Mouse (Mus musculus) heart, postnatal 0 days (tissue): Measurements from ENCODE around the gene Plscr1. TPM values are rescaled to one million over a fixed set of nuclear protein-coding genes. Genes with fewer than 3 reads are reported as not detected.
A peak's percentile ranks its signal among the peaks of the same experiment; 100 is the strongest.

ENCODE experiments used
- ATAC-seq: fragments of 200-750 bp; cut with Nextera tagmentation; 2 replicates; pipeline ENCODE4 v1.8.0; 2017; ENCODE audit warnings: low read depth, moderate number of reproducible peaks, moderate library complexity; ENCODE audit not compliant: insufficient read depth
- DNase-seq: peaks from one replicate; pipeline ENCODE4 v3.0.0-alpha.2; 2016; ENCODE audit warnings: low spot score
- H3K27ac ChIP-seq: fragments of 300-500 bp; sonication (generic); 2 replicates; pipeline ENCODE4 v1.5.1; 2014; ENCODE audit warnings: low read depth, mild to moderate bottlenecking
- H3K27me3 ChIP-seq: fragments of 300-500 bp; sonication (generic); 2 replicates; pipeline ENCODE4 v1.6.1; 2014; ENCODE audit warnings: low read length, mixed read lengths; ENCODE audit not compliant: control insufficient read depth, insufficient read depth
- H3K36me3 ChIP-seq: fragments of 300-500 bp; sonication (generic); replicated peaks from 2 replicates; pipeline ENCODE4 v1.6.1; 2014; ENCODE audit warnings: low read length, mixed read lengths; ENCODE audit not compliant: control insufficient read depth, insufficient read depth
- H3K4me1 ChIP-seq: fragments of 300-500 bp; sonication (generic); 2 replicates; pipeline ENCODE4 v1.6.1; 2014; ENCODE audit warnings: antibody characterized with exemption; ENCODE audit not compliant: control insufficient read depth, insufficient read depth
- H3K4me2 ChIP-seq: fragments of 300-500 bp; sonication (generic); 2 replicates; pipeline ENCODE4 v1.6.1; 2014; ENCODE audit warnings: low read depth, mild to moderate bottlenecking, low read length, moderate library complexity
- H3K4me3 ChIP-seq: fragments of 300-500 bp; sonication (generic); 2 replicates; pipeline ENCODE4 v1.5.1; 2014; ENCODE audit warnings: low read depth, low read length
- H3K9ac ChIP-seq: fragments of 300-500 bp; sonication (generic); replicated peaks from 2 replicates; pipeline ENCODE4 v1.6.1; 2014; ENCODE audit warnings: low read depth, low read length, mixed read lengths
- H3K9me3 ChIP-seq: fragments of 300-500 bp; sonication (generic); replicated peaks from 2 replicates; pipeline ENCODE4 v1.6.1; 2016; ENCODE audit warnings: low read length; ENCODE audit not compliant: control insufficient read depth
- CTCF ChIP-seq: IDR thresholded peaks from 2 replicates; pipeline ENCODE4 v1.5.1; 2016; ENCODE audit warnings: antibody characterized with exemption, control low read depth, low read depth
- EP300 ChIP-seq: IDR thresholded peaks from 2 replicates; pipeline ENCODE4 v1.6.1; 2016; ENCODE audit warnings: antibody characterized with exemption, low read depth
- WGBS: fragments of 180-500 bp; shearing (Covaris S2); extraction: QIAGEN DNeasy Blood & Tissue Kit; methylation state at CpG from one replicate; pipeline ENCODE4 v1.1.7; 2014; 5-methylcytosine and 5-hydroxymethylcytosine counted together
- polyA plus RNA-seq: library from polyadenylated mRNA; unstranded; fragments of >200 nt; fragmentation: Nextera tagmentation; extraction: Ambion mirVana; gene quantifications from 2 replicates; pipeline ENCODE4 v1.2.1, GENCODE M21; 2015
- total RNA-seq: library from RNA; depleted of rRNA; stranded (reverse); fragments of >200 nt; gene quantifications from 2 replicates; pipeline ENCODE4 v1.2.3, GENCODE M21; 2014; ENCODE audit warnings: low replicate concordance

The Plscr1 gene
- total and polyA plus RNA-seq, 2 experiments from 2014 or later = 22.1 to 25.4 TPM

DNA sequence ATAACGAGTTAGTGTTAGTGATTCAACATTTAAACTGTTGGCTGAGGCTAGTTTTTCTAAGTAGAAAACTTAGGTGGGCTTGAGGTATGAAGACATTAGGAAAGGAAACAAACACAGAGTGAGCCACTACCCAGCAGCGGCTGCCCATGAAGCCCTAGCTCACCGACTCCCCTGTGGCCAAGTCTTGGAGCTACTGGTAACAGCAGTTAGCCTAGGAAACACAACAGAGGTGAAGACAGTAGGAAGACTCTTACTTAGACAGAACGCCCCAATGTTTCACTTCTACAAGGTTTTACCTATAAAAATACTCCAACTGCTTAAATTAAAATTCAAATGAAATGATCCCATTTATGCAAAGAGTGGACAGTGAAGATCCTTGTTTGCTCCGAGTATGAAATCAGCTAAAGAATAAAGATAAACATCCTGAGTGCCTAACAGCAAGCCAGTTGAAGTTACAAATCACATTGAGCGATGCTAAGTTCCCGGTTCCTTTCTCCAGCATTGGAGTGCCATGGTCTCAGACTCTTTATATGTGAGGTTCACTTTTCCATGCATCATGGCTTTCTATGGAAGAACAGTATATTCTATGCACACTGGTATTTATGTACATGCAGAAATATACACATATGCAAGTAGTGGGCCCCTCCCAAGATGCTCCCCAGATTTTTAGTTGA is 640 bp upstream of the Plscr1 start:
- peaks cover 10% of the 10 kb centered on the region for H3K4me1 ChIP-seq
- no peak overlapping the region for H3K4me2 ChIP-seq
- H3K36me3 ChIP-seq = no peaks in the 10 kb centered on the region
- H3K4me3 ChIP-seq = no peak overlapping the region
- 78% methylated on average over 7 of the region's 7 CpGs for WGBS
- ATAC-seq (no peak), DNase-seq (no peak)
- H3K27ac ChIP-seq = no peak overlapping the region
- H3K9ac ChIP-seq = no peak overlapping the region
- no peaks in the 10 kb centered on the region for H3K27me3 ChIP-seq
- no peak for TF ChIP-seq CTCF
- TF ChIP-seq EP300 = no peak
- H3K9me3 ChIP-seq = no peaks in the 10 kb centered on the region

DNA sequence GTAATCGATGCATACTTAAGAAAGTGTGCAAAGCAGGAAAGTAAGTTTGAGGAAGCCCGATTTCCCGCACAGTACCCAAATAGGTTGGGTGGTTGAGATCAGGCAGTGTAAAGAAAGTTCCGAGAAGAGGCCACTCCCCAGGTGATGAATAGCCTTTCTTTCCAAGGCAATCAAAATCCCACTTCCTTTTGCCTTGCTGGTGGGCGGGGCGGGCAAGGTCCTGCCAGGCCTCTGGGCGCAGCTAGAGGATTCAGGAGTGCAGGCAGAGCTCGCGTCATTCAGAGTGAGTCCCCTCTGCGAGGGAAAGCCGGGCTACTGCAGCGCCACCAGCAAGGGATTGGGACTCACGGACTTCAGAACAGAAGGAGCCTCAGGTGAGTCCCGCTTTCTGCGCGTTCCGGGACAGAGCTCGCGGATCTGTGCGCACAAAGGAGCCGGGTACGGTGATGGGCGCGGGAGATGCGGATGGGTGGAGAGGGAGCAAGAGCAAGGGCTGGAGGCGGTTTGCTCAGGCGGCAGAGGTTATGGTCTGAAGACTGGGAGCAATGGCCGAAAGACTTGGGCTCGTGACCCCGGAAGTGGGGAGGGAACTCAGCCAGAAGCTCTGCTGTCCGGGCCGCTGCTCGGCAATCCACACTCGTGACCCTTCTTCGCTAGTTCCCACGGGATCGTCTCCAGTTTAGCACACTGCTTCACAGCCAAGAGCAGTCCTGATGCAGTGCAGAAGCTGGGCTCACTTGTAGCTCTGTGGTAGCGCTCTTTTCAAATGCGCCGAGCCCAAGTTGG is 630 bp downstream of the Plscr1 start:
- Histone ChIP-seq H3K4me1 (peaks cover 10% of the 10 kb centered on the region), H3K9ac (peak overlapping the region; percentile 79), H3K4me2 (peak overlapping the region; percentile 76), H3K27ac (peak overlapping the region; percentile 97), H3K4me3 (peak overlapping the region; percentile 79), H3K9me3 (no peaks in the 10 kb centered on the region), H3K36me3 (no peaks in the 10 kb centered on the region), H3K27me3 (no peaks in the 10 kb centered on the region)
- DNase-seq (peak; percentile 84), ATAC-seq (peak; percentile 92)
- WGBS = under 1% methylated on average over 40 of the region's 40 CpGs
- TF ChIP-seq CTCF = peak; percentile 32
- no peak; the same call in 1 of the 2 replicates for TF ChIP-seq EP300

DNA sequence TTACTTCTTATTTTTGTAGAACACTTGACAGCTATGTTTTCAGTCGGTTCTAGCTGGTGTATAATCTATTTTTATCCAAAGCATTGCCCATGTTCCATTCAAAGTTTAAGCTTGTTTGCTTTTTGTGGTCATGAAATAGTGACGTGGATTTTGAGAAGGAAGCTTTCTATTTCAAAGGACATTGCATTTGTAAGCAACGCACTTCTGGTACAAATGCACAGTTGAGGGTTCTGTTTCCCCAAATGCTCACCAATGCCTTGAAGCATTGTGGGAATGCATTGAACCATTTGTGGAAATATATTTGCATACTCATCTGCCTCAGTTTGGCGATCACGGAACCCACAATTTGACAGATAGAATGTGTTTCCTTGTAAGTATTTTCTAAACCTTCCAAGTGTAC is 3.2 kb downstream of the Plscr1 start:
- H3K27me3 ChIP-seq = no peaks in the 10 kb centered on the region
- no peak overlapping the region for H3K9ac ChIP-seq
- WGBS = 71% methylated on average over 5 of the region's 5 CpGs
- DNase-seq (no peak), ATAC-seq (no peak)
- H3K4me2 ChIP-seq = no peak overlapping the region
- TF ChIP-seq EP300 (no peak), CTCF (no peak)
- no peak overlapping the region for H3K27ac ChIP-seq
- H3K36me3 ChIP-seq = no peaks in the 10 kb centered on the region
- H3K4me1 ChIP-seq = peaks cover 10% of the 10 kb centered on the region
- H3K4me3 ChIP-seq = no peak overlapping the region
- no peaks in the 10 kb centered on the region for H3K9me3 ChIP-seq

DNA sequence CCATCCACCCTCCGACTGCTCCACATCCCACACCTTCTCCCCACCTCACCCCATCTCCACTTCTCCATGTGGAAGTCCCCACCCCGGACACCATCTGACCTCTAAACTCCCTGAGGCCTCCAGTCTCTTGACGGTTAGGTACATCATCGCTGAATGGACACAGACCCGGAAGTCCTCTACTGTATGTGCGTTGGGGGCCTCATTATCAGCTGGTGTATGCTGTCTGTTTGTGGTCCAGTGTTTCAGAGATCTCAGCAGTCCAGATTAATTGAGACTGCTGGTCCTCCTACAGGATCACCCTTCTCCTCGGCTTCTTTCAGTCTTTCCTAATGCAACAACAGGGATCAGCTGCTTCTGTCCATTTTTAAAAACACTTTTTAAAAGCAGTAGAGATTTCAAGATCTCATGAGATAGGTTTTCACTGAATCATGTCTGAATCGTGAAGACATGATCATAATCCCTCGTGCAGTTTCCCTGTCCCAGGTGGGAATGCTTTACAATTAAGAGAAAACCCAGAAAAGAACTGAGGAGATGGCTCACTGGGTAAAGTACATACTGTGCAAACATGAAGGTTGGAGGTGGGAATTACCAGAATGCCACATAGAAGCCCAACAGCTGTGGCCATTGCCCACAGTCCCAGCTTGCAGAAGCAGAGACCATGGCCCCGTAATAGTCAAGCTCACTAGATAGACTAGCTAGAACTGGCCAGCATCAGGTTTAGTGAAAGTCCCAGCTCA is 4.2 kb downstream of the Plscr1 start:
- 86% methylated on average over 10 of the region's 10 CpGs for WGBS
- H3K4me2 ChIP-seq = no peak overlapping the region
- DNase-seq (no peak), ATAC-seq (no peak)
- no peak overlapping the region for H3K27ac ChIP-seq
- no peak for TF ChIP-seq EP300
- TF ChIP-seq CTCF = no peak
- no peak overlapping the region for H3K9ac ChIP-seq
- H3K4me1 ChIP-seq = peaks cover 10% of the 10 kb centered on the region
- no peaks in the 10 kb centered on the region for H3K9me3 ChIP-seq
- no peaks in the 10 kb centered on the region for H3K36me3 ChIP-seq
- no peaks in the 10 kb centered on the region for H3K27me3 ChIP-seq
- H3K4me3 ChIP-seq = no peak overlapping the region

DNA sequence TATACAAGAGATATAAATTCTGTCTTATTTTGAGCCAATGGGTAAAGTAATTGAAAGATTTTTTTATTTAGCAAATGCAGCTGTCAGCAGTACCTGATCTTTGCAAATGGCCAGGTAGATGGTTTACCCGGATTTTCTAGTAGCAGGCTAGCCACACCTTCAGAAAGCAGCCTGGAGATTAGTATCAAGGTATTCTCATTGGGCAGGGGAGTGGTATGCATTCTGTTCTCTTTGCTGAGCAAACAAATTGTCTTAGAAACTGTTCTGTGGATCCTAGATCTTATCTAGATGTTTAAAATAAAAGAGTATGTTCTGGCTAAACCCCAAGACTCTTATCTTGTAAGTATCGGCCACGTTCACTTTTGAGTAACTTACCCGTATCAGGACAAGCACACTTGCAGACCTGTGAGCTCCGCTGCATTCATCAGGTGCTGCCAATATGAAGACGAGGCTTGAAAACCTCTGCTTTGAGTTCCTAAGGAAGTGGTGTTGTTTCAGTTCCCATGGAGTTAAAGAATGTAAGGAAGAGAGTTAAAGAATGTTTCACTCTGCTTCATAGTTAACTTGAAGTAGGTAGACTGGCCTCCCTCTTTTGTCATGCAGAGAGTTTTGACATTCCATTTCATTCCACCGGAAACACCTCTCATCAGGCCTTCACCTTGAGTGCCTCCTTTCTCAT is 11.1 kb downstream of the Plscr1 start:
- ATAC-seq = no peak

More for the DNA sequence above, 11.1 kb downstream of the Plscr1 start:
- TF ChIP-seq CTCF (no peak), EP300 (no peak)
- no peak for DNase-seq
- H3K4me3 ChIP-seq = no peak overlapping the region
- H3K36me3 ChIP-seq = peaks cover 27% of the 10 kb centered on the region
- no peak overlapping the region for H3K9ac ChIP-seq
- 56% methylated on average over 7 of the region's 7 CpGs for WGBS
- no peak overlapping the region for H3K4me2 ChIP-seq
- H3K27me3 ChIP-seq = no peaks in the 10 kb centered on the region
- H3K4me1 ChIP-seq = no peaks in the 10 kb centered on the region
- H3K9me3 ChIP-seq = no peaks in the 10 kb centered on the region
- no peak overlapping the region for H3K27ac ChIP-seq
